Mouse (Mus musculus) erythroid progenitor cell, adult 5-6 weeks (primary cell): ENCODE measurements around the gene Epha1. TPM values are rescaled to one million over a fixed set of nuclear protein-coding genes. Genes with fewer than 3 reads are reported as not detected.

Experiments
- ATAC-seq: replicated peaks from 2 replicates; pipeline ENCODE4 v1.8.0; 2016; ENCODE audit warnings: moderate number of reproducible peaks, mild to moderate bottlenecking, moderate TSS enrichment, inconsistent platforms; ENCODE audit not compliant: poor library complexity, low FRiP score, severe bottlenecking
- total RNA-seq, 2 experiments: library from RNA; stranded (forward) in 1 of 2; stranded (reverse) in 1 of 2; fragments of 150-400 nt in 1 of 2; fragments of 186-747, 209-891 nt in 1 of 2; gene quantifications; 2 replicates each; pipeline versions ENCODE4 v1.2.3 to v1.2.4; 2015 to 2017; ENCODE audit warnings: low replicate concordance in 2 of 2

Epha1 gene
- total RNA-seq, 2 experiments from 2014 or later, result not detected

DNA sequence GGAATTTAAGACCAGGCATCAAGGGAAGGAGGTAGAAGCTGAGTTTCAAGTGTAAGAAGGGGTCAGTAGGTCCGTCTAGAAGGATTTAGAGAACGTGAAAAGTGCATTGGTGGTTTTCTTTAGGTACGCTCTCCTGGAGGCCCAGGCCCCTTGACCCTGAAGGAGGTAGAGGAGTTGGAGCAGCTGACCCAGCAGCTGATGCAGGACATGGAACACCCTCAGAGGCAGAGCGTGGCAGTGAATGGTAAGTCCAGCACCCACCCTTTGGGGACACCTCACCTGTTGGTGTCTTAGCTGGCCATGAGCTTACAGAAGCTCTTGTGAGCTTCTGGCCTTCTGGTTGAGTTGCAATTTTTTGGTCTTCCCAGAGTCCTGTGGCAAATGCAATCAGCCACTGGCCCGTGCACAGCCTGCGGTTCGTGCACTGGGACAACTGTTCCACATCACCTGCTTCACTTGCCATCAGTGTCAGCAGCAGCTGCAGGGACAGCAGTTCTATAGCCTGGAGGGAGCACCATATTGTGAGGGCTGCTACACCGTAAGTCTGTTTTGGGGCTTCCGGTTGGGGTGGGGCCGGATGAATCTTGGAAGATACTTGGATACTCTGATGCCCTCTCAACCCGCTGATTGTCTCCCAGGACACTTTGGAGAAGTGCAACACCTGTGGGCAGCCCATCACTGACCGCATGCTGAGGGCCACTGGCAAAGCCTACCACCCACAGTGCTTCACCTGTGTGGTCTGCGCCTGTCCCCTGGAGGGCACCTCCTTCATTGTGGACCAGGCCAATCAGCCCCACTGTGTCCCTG lies 17.1 kb downstream of the Epha1 start:
- no peak for ATAC-seq

DNA sequence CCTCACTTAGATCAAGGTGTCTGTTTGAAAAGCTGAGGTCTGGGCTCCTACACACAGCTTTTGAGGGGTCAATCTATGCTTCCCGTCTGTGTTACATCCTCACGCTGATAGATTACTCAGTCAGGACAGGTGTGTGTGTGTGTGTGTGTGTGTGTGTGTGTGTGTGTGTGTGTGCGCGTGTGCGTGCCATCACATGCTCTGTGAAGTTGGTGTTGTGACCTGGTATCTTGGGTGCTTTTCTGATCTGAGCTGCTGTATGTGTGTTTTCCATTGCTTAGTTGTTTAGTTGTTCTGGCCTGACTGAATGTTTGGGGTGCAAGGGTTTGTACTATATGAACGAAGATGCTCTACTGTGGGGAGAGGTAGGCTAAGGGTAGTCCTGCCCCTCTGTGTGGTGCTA lies 17.7 kb downstream of the Epha1 start:
- ATAC-seq, result no peak

DNA sequence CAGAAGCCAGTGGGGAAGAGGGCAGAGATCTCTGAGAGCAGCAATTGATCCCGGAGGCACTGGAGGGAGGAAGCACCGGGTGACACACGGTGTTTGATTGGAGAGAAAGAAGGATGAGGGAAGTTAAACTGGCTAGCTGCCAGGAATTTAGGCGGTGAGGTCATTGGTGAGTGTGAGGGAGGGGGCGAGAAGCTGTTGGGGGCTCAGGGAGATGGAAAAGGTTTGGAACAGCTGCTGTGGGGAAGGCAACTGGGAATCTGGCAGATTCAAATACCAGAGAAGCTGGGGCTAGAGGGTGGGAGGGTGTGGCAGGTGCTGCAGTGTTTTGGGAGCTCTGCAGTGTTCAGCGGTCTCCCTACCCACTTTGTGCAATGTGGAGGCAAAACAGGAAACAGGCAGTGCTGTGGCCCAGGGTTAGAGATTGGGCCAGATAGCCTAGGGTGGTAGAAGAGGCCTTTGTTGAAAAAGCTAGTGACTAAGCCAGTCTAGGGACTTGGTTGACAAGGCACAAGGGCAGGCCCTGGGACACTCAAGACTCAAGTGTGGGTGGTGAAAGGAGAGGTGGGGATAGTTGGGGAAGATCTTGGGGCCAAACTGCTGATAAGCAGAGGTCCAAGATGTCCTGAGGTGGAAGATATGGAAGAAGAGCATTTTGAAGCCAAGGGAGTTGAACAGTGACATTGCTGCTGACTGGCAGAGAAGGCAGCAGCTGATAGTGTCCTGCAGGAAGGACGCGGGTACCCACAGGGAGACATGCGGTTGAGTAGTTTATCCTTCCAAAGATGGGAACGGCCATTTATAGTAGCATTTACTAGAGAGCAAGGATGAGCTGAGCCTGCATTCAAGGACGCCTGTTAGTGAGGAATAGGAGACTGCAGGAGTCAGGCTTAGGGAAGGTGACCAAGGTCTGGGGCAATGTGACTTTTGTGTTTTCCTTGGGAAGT lies 18.7 kb downstream of the Epha1 start:
- ATAC-seq, result no peak

DNA sequence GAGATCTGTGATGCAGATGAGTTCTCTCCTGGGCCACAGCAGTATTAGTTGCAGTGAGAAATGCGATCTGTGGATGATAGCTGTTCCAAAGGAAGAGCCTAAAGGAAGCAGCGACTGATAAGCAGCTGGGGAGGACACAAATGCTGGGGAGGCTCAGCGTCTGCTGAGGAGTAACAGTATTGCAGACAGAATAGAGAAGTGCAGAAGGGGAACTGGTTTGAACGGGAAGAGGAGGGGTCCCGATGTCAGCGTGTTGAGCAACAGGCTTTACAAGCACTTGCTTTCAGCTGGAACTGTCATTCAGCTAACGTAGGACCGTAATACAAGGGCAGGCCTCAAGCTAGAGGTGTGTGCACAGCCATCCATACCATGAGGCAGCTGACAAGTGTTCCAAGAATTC lies 19.9 kb downstream of the Epha1 start:
- ATAC-seq, result no peak

DNA sequence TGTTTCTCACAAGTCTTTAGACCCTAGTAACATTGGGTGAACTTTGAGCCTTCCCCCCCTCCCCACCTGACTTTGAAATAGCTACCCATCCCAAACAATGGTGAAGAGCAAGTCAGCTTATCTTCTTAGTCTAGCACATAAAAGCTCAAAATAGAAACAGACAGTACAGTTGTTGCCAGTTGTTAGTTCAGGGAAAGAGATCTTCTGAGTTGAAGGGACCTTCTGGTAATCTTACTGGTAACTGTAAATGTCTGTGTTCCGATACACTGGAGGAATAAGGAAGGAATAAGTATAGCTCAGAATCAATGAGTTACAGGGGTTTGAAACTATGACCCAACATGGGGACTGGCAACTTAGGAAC lies 20.6 kb downstream of the Epha1 start:
- no peak for ATAC-seq

DNA sequence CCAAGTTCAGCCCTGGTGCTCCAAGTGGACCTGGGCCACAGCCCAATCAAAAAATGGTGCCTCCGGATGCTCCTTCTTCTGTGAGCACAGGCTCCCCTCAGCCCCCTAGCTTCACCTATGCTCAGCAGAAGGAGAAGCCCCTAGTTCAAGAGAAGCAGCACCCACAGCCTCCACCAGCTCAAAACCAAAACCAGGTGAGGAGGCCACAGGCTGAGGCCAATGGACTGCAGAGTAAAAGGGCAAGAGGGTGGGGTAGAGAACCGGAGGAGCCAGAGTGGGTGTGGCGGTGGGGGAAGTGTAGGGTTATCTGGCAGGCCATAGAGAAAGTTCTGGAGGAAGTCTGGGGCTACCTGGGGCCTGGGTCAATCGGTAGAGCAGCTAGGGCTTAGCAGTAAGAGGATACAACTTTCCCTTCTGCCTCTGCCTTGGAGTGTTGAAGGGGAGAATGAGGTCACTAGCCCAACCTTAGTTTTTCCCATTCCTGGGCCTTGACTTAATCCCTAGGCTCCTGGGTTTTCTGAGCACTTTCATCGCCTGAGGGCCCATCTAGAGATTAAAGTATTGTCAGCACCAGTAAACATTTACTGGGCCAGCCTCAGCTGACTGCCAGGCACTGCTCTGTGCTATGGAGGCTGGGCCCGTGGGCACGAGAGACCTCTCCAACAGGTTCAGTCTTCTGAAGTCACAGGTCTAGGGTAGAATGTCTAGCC lies 21.1 kb downstream of the Epha1 start:
- no peak for ATAC-seq

DNA sequence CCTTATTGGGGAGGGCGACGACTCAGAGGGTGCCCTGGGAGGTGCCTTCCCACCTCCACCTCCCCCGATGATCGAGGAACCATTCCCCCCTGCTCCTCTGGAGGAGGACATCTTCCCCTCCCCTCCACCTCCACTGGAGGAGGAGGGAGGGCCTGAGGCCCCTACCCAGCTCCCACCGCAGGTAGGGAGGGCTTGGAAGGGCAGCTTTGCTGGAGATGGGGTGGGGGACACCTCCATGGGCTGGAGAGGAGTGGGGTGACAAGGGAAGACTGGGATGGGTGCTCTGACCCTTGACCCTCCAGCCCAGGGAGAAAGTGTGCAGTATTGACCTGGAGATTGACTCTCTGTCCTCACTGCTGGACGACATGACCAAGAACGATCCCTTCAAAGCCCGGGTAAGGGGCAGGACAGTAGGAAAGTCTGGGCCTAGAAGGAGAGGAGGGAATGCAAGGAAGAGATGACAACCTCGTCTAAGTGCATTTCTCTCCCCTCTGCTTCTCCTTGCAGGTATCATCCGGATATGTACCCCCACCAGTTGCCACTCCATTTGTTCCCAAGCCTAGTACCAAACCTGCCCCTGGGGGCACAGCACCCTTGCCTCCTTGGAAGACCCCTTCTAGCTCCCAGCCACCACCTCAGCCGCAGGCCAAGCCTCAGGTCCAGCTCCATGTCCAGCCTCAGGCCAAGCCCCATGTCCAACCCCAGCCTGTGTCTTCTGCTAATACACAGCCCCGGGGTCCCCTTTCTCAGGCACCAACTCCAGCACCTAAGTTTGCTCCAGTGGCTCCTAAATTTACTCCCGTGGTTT lies 21.9 kb downstream of the Epha1 start:
- ATAC-seq, result 0 out of 2 replicates have a peak, but pooled peaks have one; percentile 11

DNA sequence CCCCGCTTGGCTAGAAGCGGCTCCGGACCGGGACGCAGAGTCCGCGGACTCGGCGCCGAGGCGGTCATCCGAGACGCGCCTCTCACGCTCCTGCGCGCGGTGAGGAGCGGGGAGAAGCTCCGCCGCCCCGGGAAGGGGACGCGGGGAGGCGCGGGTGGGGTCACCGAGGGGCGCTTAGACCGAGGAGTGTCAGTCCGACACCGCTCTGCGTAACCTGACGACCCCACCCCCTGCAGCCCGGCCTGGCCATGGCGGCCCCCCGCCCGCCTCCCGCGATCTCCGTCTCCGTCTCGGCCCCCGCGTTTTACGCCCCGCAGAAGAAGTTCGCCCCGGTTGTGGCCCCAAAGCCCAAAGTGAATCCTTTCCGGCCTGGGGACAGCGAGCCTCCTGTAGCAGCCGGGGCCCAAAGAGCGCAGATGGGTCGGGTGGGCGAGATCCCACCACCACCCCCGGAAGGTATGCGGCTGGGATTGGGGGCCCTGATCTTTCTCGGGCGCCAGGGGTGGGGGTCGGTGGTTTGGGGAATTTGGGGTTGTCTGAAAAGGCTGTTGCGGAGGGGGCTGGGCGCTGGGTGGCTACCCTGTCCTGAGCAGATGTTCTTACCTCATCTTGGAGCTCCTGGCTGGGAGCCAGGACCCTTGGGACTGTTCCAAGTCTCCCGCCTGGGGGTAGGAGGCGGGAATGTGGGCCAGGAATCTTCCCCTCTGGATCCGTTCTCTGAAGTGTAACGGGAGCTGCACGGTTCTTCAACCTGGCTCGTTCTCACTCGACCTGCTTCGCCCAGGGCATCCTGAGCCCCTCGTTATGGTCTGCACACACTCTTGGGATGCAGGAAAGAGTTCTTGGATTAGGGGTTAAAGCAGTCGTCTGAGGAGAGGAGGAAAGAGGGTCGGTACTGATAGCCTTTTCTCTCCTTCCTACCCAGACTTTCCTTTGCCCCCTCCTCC lies 22.8 kb downstream of the Epha1 start:
- no peak for ATAC-seq

DNA sequence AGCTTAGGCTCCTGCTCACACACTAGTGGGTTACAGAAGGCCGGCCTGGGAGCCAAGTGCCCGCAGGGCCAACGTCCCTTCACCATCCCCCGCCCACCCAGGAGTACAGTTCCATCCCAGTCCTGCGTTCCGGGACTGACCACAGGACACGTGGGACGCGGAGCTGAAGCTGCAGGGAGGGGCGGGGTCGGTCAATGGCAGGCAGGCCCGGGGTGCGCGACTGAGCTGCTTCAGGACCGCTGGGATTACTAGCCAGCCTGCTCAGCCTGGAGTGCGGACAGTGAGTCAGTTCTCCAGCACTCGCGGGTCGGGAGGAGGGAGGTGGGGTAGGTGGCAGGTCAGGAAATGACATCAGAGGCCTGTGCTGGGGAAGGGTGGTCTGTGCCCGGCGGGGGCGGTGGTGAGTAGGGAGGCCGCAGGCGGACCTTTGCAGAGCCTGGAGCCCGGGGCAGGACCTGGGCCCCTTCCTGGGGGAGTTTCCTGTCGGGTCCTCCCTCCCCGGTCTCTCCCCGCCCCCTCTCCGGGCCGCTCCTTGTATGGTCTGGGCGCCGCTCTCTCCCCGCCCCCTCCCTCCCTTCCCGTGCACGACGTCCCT lies 23.5 kb downstream of the Epha1 start, which contains the start of gene Zyx:
TSS of gene Zyx (plus strand) at position 205 of the 595 bp plus-strand sequence.
- peak; percentile 35; the same call in 1 of the 2 replicates for ATAC-seq

DNA sequence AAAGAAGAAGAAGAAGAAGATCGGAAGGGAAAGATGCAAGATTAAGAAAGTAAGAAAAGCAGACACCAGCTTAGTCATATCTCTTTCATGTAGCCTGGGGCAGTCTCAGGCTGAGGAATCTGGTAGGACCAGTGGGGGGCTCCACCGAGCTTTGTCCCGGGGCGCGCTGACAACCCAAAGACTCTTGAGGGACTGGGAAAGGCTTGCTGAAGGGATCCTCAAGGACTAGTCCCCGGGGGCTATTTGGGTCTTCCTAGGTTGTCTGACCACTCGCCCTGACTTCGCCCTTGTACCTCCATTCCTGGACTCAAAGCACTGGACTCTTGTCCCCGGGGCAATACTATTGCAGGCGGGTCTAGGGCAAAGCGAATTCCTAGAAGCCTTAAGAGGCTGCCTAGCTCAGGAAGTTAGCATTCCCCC lies 24.1 kb downstream of the Epha1 start:
- no peak for ATAC-seq

DNA sequence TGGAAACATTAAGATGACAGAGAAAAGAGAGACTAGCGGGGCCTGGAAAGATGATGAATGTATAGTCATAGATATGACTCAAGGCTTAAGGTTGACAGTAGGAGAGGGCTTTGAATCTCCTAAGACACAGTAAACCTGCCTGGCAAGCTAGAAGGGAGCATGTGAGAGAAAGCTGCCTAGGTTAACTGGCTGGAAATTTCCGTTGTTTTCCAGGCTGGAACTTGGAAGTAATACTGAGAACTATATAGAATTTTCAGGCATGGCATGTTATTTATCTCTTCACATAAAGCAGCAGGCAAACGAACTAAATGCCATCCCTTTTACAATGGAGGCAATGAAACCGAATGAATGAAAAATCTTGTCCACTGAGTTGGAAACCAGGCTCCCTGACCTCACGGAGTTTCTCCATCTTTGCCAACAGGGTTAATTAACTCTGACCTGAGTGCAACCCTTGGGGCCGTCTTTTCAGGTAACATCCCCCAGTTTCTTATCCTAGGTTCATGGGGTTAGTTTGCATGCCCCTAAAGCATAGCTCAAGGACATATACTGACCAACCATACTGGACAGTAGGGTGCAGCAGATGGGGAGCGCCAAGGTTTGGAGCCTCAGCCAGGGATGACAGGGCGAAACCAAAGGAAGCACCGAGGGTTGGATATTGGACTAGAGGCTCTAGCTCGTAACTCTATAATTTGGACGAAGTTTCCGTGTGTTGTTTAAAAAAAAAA lies 24.6 kb downstream of the Epha1 start:
- ATAC-seq, result no peak

DNA sequence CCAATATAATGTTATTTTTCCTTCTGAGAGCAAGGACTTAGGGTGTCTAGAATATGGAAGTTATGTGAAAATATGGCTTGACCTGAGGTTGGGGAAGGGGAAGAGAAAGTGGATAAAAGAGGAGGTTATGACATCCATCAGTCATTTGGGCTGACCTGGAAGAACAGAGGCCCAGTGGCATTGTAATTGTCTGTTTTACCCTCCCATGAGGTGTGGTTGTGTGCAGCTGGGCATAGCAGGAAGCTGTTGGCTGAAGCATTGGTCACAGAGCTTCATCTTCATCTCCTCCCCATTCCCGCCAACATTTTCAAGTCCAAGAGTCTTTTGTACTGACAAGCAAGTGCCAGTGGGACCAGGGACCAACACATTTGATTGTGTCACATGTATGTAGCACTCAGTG lies 28.8 kb downstream of the Epha1 start:
- ATAC-seq, result no peak

DNA sequence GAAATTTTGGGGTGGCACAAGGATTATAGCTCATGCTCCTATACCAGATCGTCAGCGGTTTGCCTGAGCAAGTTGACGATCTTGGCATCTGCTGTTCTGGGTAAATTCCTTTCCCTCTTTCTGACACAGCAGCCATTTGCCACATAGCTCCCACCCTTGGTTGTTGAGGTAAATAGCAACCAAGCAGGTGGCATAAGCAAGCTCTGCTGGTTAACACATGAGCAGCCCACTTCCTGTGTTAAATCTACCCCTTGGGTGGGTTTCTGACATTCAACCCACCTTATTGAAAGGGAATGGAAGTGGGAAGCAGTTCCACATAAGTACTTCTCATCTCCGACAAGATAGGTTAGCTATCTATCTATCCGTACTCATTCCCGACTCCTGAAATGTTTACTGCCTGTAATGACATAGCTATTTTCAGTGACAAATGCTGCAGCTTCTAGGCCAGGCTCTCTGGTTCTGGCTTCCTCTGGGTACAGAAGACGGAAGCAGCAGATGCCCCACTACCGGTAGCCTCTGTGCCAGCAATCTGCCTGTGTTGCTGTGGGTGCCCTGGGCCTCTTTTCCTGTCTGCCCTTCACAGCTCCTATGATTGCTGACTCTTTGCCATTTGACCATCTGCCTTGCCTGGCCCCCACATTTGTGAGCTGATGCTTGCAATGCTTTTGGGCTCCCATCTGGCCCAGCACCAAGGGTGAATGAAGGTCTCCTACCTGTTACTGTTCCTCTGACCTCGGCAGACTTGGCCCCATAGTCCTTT lies 29.5 kb downstream of the Epha1 start:
- ATAC-seq, result no peak

DNA sequence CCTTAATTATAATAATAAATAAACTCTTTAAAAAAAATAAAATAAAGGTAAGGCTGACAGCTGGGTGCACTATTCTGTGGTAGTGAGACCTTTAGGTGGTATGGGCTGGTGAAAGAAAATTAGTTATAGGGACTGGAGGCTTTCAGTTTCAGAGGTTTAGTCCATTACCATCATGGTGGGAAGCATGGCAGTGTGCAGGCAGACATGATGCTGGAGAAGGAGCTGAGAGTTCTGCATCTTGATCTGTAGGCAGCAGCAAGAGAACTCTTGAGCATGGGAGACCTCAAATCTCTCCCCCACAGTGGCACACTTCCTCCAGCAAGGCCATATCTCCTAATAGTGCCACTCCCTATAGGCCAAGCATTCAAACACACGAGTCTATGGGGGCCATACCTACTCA lies 30.9 kb downstream of the Epha1 start:
- ATAC-seq, result no peak

DNA sequence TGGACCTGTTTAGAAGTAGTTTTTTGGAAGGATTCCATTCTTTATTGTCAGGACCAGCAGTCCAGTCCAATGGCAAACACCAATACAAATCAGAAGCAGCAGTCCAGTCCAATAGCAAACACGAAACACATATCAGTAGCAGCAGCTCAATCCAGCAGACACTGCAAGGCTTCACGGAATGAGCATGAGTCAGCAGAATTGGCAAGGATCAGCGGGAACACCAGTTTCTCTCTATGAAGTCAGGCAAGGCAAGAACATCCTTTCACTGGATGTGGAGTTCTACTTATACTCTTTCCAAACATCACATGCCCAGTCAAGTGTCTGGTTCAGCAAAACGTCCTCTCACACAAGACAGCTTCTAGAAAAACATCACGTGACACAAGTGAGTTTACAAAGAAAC lies 33.1 kb downstream of the Epha1 start:
- no peak for ATAC-seq

DNA sequence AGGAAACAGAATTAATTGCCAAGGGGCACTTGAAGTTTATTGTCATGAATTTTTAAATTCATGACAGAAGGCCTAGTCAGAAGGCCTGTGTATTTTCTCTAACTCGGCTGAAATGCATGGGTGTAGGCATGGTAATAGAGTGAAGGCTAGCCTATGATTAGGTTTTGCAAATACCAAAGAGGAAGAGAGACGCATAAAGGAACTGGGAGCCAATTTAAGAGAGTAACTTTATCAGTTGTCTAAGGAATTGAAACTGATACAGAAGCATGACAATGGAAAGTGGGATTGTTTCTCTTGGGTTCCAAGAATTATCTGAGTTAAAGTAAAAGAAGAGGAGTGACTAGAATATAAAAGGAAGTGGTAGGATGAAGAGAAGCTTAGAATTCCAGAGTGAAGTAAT lies 33.9 kb downstream of the Epha1 start:
- ATAC-seq, result no peak

DNA sequence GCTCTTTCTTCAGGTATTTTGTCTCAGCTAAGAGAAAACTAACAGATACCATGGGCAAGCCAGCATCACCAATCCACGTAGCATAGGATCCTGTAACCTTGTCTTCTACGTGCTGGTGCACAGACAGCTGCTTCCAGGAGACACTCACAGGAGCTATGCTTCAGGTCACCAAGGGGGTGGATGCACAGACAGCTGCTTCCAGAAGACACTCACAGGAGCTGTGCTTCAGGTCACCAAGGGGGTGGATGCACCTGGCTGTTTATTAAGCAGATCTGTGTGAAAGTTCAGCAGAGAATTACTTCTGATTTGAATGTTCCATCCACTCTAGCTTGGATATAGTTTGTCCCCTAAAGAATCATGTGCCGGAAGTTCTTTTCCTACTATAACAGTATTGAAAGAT lies 42.1 kb downstream of the Epha1 start:
- no peak for ATAC-seq
